Mouse (Mus musculus): ENCODE results near the gene Fbxo39. TPM values are rescaled to one million over a fixed set of nuclear protein-coding genes. Genes with fewer than 3 reads are reported as not detected.
"Not testable (repeated sequence)": the region's sequence is repeated elsewhere in the genome, so short reads cannot be mapped to it uniquely, and the experiment has no call there.

Gene Fbxo39
- total RNA-seq, 2 experiments from 2014 or later = not detected

GRCm38 (mm10) chr11:72311355-72312001, 2.8 kb upstream of the Fbxo39 start:
- DNase-seq = no peak

GRCm38 (mm10) chr11:72318026-72318425, 3.8 kb downstream of the Fbxo39 start:
- no peak for DNase-seq

- no peak for DNase-seq
These were observed 10.2 kb downstream of the Fbxo39 start for GRCm38 (mm10) chr11:72324431-72324830.

GRCm38 (mm10) chr11:72325701-72326100, 11.5 kb downstream of the Fbxo39 start:
- no peak for DNase-seq

GRCm38 (mm10) chr11:72332951-72333667, 18.9 kb downstream of the Fbxo39 start:
- no peak for DNase-seq

GRCm38 (mm10) chr11:72334653-72335052, 20.4 kb downstream of the Fbxo39 start:
- DNase-seq = no peak

GRCm38 (mm10) chr11:72336726-72337125, 22.5 kb downstream of the Fbxo39 start:
- no peak for DNase-seq

- DNase-seq = no peak
These were observed 24.2 kb downstream of the Fbxo39 start for GRCm38 (mm10) chr11:72338437-72338871.

GRCm38 (mm10) chr11:72339716-72340115, 25.5 kb downstream of the Fbxo39 start:
- DNase-seq = no peak

- peak; percentile 53 for DNase-seq
These were observed 28.4 kb downstream of the Fbxo39 start for GRCm38 (mm10) chr11:72342549-72343237.

GRCm38 (mm10) chr11:72343238-72343625, 29.0 kb downstream of the Fbxo39 start:
- DNase-seq = not testable (repeated sequence)

- peak; percentile 76 for DNase-seq
These were observed 29.7 kb downstream of the Fbxo39 start for GRCm38 (mm10) chr11:72343904-72344303.

- DNase-seq = no peak
These were observed 30.2 kb downstream of the Fbxo39 start for GRCm38 (mm10) chr11:72344486-72344885.

- DNase-seq = no peak
These were observed 34.3 kb downstream of the Fbxo39 start for GRCm38 (mm10) chr11:72348563-72348962.

- DNase-seq = no peak
These were observed 34.8 kb downstream of the Fbxo39 start for GRCm38 (mm10) chr11:72349016-72349415.

GRCm38 (mm10) chr11:72349652-72350051, 35.4 kb downstream of the Fbxo39 start:
- DNase-seq = no peak

GRCm38 (mm10) chr11:72352272-72352671, 38.0 kb downstream of the Fbxo39 start:
- no peak for DNase-seq

- DNase-seq = no peak
These were observed 38.9 kb downstream of the Fbxo39 start for GRCm38 (mm10) chr11:72353186-72353585.

GRCm38 (mm10) chr11:72354971-72355728, 40.9 kb downstream of the Fbxo39 start:
- peak; percentile 86 for DNase-seq

GRCm38 (mm10) chr11:72361385-72362346, 47.4 kb downstream of the Fbxo39 start:
- peak; percentile 60 for DNase-seq

GRCm38 (mm10) chr11:72362347-72362741, 48.1 kb downstream of the Fbxo39 start, which contains the start of gene Tekt1:
TSS of gene Tekt1 (minus strand) at chr11:72362442.
- DNase-seq = no peak
